Mouse (Mus musculus): ENCODE data around the gene Alpk1.

Alpk1 gene

GRCm38 (mm10) chr3:127759212-127759611 is 21.1 kb downstream of the Alpk1 start:
- ChIA-PET POLR2A (interaction anchor here in 2 of 4 experiments (0.6 to 0.7 kb wide), 3 partner anchors 9 to 106 kb away, joined by 3 read pairs; no protein-coding TSS in a partner anchor), CTCF (interaction anchor here (0.6 to 2.0 kb wide), 21 partner anchors 21 to 1162 kb away, joined by 3 to 16 read pairs (median 3); partner anchors contain the start of genes Alpk1 (in 2 of the 4) and Neurog2 (in 1 of the 4))

DNA sequence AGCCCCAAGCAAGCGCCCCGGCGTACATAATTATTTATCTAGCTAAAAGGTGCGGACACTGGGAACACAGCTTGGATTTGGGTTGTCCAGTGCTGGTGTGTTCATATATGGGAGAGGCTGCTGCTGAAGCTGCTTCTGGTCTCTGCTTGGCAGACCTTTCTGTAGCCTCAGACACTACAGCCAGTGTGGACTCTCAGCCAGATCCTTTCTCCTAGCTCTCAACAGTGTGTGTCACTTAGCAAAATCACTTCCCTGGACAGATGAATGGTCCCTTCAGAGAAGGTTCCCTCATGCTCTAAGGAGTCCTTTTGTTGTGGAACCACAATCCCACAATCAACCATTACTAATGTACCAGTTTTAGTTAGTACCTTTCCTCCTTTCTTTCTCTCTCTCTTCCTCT is 21.5 kb downstream of the Alpk1 start:
- POLR2A ChIA-PET: interaction anchor here in 1 of 4 experiments (0.6 kb wide), 1 partner anchor 344 kb away, joined by 3 read pairs; no protein-coding TSS in a partner anchor
- CTCF ChIA-PET: interaction anchor here (0.6 to 2.0 kb wide), 17 partner anchors 21 to 595 kb away, joined by 3 to 16 read pairs (median 3); partner anchors contain the start of genes Alpk1 (in 2 of the 4) and Neurog2 (in 1 of the 4)

- POLR2A ChIA-PET: no interaction called here
- CTCF ChIA-PET: interaction anchor here in 1 of 4 experiments (1.2 to 2.6 kb wide), 2 partner anchors 96 to 132 kb away, joined by 3 to 9 read pairs; no protein-coding TSS in a partner anchor
These were observed 22.4 kb downstream of the Alpk1 start for GRCm38 (mm10) chr3:127757886-127758301.

DNA sequence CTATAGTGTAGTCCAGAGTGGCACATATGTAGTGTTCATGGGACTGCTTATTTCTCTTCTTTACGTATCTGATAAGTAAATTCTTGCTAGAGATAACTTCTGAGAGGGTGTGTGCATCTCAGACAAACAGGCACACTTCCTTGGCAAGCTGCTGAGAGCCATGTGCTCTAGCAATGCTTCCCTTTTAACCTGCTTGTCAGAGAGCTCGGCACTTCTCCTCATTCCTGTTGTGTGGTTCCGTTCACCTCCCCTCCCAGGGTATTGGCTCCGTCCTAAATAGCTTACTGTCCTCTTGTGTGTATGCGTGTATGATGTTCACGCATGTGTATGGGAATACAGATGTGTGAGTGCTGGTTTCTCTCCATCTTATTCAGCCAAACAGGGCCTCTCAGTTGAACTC is 23.9 kb downstream of the Alpk1 start:
- CTCF ChIA-PET: interaction anchor here in 2 of 4 experiments (0.9 to 2.6 kb wide), 3 partner anchors 122 to 131 kb away, joined by 3 to 9 read pairs (median 4); no protein-coding TSS in a partner anchor
- POLR2A ChIA-PET: no interaction called here

- CTCF ChIA-PET: interaction anchor here in 3 of 4 experiments (0.6 to 1.3 kb wide), 3 partner anchors 13 to 1958 kb away, joined by 3 to 5 read pairs (median 3); no protein-coding TSS in a partner anchor
These were observed 30.3 kb downstream of the Alpk1 start for GRCm38 (mm10) chr3:127749981-127750562.

GRCm38 (mm10) chr3:127749266-127749665 is 31.1 kb downstream of the Alpk1 start:
- POLR2A ChIA-PET: no interaction called here
- CTCF ChIA-PET: interaction anchor here in 2 of 4 experiments (0.6 to 1.3 kb wide), 3 partner anchors 14 to 1959 kb away, joined by 3 to 5 read pairs (median 3); no protein-coding TSS in a partner anchor

More at GRCm38 (mm10) chr3:127749981-127750562, 30.3 kb downstream of the Alpk1 start:
- POLR2A ChIA-PET: no interaction called here

GRCm38 (mm10) chr3:127748644-127749043 is 31.7 kb downstream of the Alpk1 start:
- CTCF ChIA-PET: interaction anchor here in 1 of 4 experiments (0.7 to 1.1 kb wide), 2 partner anchors 14 to 296 kb away, joined by 3 read pairs; no protein-coding TSS in a partner anchor
- POLR2A ChIA-PET: no interaction called here

DNA sequence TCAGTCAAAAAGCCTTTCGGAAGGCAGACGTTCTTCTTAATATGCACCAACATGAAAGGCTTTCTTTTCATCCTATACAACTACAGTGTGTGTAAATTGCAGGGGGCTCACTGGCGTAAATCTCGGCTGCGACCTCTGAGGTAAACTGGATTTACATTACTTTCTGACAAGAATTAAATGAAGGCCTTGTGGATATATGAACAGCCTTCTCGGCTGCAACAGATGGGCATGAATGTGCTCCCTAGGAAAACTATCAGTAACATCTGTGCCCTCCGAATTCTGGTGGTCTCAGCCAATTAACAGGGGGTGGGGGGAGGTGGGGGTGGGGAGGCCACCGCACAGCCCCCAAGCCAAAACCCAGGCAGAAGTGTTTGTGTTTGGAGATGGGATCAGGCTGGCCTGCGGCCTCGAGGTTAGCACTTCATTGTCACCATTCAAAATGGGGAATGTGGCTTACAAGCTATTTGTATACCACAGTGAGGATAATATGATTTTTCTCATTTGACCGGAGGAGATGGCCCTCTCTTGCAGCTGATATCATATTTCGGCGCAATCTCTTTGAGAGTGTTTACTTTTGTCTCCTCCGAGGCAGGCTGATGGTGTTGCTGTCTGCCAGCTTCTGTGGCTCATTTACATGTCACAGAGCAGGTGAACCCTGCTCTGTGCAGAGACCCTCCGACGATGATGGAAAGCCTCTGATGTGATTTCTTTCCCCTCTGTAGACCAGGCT is 34.3 kb downstream of the Alpk1 start:
- CTCF ChIA-PET: interaction anchor here in 1 of 4 experiments (1.8 kb wide), 1 partner anchor 112 kb away, joined by 5 read pairs; no protein-coding TSS in a partner anchor
- POLR2A ChIA-PET: interaction anchor here in 1 of 4 experiments (0.7 kb wide), 1 partner anchor 13 kb away, joined by 3 read pairs; no protein-coding TSS in a partner anchor

DNA sequence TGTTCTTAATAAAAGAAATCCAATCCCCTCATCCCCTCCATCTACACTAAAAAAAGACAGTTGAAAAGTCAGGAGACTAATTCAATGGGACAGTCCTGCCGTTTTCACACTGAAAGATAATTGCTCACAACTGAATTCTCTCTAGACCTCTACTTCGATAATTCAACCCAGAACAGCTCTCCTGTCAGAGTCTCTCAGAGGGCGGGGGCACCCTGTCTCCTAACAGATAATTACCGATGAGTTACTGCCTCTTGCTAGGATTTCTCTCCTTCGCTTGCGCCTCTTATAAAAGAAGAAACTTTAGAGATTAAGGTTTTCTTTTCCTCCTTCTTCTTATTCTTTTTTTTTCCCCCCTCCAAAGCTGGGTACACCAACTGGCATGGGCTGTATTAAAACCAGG is 34.8 kb downstream of the Alpk1 start:
- ChIA-PET POLR2A (interaction anchor here in 1 of 4 experiments (0.7 kb wide), 1 partner anchor 14 kb away, joined by 3 read pairs; no protein-coding TSS in a partner anchor), CTCF (interaction anchor here in 1 of 4 experiments (1.8 kb wide), 1 partner anchor 111 kb away, joined by 5 read pairs; no protein-coding TSS in a partner anchor)

- ChIA-PET CTCF (no interaction called here), POLR2A (no interaction called here)
These were observed 36.5 kb downstream of the Alpk1 start for GRCm38 (mm10) chr3:127743614-127744365.

- ChIA-PET POLR2A (no interaction called here), CTCF (interaction anchor here in 2 of 4 experiments (0.9 to 1.1 kb wide), 3 partner anchors 21 to 116 kb away, joined by 3 to 4 read pairs (median 3); no protein-coding TSS in a partner anchor)
These were observed 38.9 kb downstream of the Alpk1 start for GRCm38 (mm10) chr3:127741473-127741872.

- CTCF ChIA-PET: no interaction called here
- POLR2A ChIA-PET: interaction anchor here in 1 of 4 experiments (0.6 kb wide), 1 partner anchor 157 kb away, joined by 3 read pairs; no protein-coding TSS in a partner anchor
These were observed 42.5 kb downstream of the Alpk1 start for GRCm38 (mm10) chr3:127737876-127738275.

DNA sequence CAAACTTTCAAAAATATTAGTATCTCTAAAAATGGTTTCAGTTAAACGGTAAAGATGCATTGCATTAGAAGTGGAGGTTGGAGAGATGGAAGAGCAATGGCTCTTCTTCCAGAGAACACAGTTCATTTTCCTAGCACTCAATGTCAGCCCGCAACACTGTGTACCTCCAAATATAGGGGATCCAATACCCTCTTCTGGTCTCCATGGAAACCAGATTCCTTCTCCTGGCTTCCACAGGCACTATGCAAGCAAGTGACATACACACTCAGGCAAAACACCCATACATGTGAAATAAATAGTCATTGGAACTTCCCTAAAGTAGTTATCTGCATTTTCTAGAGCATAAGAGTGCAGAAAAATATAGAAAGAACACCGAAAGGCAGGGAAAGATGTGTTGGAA is 44.9 kb downstream of the Alpk1 start:
- ChIA-PET POLR2A (no interaction called here), CTCF (no interaction called here)

GRCm38 (mm10) chr3:127729513-127730137 is 50.7 kb downstream of the Alpk1 start:
- POLR2A ChIA-PET: no interaction called here
- CTCF ChIA-PET: no interaction called here

DNA sequence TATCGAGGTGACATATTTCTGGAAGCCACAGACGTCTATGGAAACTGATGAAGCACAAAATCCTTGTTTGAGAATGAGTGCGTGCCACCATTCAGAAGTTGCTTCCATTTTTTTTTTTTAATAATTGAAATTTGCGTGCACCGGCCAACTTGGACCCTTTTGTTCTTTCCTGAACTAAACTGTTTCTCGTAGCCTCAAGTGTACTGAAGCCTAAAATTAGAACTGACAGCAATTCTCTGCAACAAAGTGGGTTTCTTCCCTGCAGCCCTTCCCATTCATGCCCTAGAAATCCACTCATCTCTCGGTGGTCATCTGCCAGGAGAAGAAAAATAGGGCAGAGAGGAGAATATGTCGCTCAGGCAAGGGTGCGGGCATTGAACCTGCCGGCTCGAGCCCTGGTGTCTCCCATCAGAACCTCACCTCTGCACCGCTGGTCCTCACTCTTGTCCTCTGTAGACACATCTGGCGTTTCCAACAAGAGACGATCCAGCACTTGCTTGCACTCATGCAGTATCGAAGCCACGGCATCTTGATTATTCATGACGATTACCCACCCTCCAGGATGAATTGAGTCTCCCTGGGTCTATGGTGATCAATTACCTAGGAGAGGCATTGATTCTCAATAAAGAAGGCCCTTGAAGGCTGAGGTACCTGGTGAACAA is 51.3 kb downstream of the Alpk1 start:
- ChIA-PET CTCF (no interaction called here), POLR2A (no interaction called here)

DNA sequence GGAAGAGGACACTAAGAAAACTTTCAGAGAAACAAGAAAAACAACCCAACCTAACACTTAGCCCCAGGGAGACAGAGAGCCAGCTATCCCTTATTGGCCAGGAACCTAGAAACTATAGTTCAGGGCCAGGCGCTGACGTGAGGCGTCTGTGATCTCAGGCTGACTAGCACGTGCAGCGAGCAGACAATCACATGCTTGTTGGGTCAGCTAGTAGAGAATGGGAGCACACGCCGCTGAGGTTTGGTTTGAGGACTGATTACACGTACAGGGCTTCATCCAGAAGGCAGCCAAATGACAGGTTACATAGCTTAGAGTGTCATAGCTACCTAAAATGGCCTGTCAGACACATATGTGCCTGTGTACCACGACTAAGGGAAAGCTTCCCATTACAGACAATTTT is 52.3 kb downstream of the Alpk1 start:
- CTCF ChIA-PET: no interaction called here

DNA sequence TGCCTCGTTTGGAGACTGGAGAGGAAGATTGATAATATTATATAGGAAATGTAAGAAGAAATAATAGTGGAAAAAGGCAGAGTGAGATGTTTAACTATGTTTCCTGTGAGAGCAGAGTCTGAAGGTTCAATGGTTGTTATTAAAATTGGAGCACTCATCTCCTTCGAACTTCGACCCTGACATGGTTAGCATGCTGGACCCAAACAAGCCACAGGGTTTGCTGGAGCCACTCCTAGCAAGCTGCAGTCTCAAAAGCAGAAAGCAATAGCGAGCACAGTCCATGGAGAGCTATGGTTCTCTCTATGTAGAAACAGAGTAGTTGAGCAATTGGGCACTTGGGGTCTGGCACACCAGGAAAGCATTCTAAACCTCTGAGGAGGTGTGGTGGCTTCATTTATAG is 59.4 kb downstream of the Alpk1 start:
- ChIA-PET POLR2A (no interaction called here), CTCF (interaction anchor here in 2 of 4 experiments (0.5 to 1.4 kb wide), 3 partner anchors 38 to 81 kb away, joined by 3 read pairs; no protein-coding TSS in a partner anchor)

More for the DNA sequence above, 52.3 kb downstream of the Alpk1 start:
- POLR2A ChIA-PET: interaction anchor here in 1 of 4 experiments (0.6 kb wide), 1 partner anchor 96 kb away, joined by 12 read pairs; no protein-coding TSS in a partner anchor

- ChIA-PET POLR2A (interaction anchor here in 1 of 4 experiments (0.6 to 0.7 kb wide), 2 partner anchors 13 to 191 kb away, joined by 4 to 5 read pairs; no protein-coding TSS in a partner anchor), CTCF (interaction anchor here in 1 of 4 experiments (1.4 kb wide), 1 partner anchor 43 kb away, joined by 3 read pairs; no protein-coding TSS in a partner anchor)
These were observed 60.3 kb downstream of the Alpk1 start for GRCm38 (mm10) chr3:127720050-127720449.
